Mouse (Mus musculus) cortical plate, adult 2 months (tissue): ENCODE results near the gene Tm6sf2.

Experiments used
- CTCF ChIP-seq: fragments of 200-500 bp; IDR thresholded peaks from 2 replicates; pipeline ENCODE4 v1.5.1; 2011; ENCODE audit warnings: mild to moderate bottlenecking, control low read depth, low read length; ENCODE audit not compliant: insufficient read depth; ENCODE audit errors: extremely low read depth
- POLR2A ChIP-seq: fragments of 200-500 bp; IDR thresholded peaks from 2 replicates; pipeline ENCODE4 v1.6.1; 2011; ENCODE audit warnings: mild to moderate bottlenecking, low read length, control low read depth; ENCODE audit not compliant: insufficient read depth; ENCODE audit errors: extremely low read depth

DNA sequence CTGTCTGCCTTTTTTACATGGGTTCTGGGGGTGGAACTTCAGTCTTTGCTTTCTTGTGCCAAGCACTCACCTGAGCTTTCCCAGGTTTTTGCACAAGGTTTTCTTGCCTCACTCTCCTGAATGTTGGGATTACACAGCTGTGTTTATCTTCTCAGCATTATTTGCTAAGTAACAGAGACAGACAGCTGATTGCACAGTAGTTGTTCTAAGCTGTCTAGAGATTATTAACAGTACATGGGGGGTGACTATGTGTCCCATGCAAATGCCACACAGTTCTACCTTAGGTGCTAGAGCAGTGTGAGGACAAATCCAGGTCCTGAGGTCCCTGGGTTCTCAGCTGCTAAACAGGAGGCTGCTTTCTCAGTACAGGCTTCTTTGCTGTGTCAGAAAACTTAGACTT, 23.1 kb upstream of the Tm6sf2 start:
- no peak for TF ChIP-seq CTCF
- TF ChIP-seq POLR2A = no peak
